Mouse (Mus musculus) monocyte, adult 5-6 weeks (primary cell): ENCODE measurements around the gene Polrmt. TPM values are rescaled to one million over a fixed set of nuclear protein-coding genes. Genes with fewer than 3 reads are reported as not detected.

Experiments
- ATAC-seq: fragments of 153-309, 156-312 bp; replicated peaks from 2 replicates; pipeline ENCODE4 v1.8.0; 2017; ENCODE audit warnings: mild to moderate bottlenecking; ENCODE audit not compliant: low TSS enrichment, insufficient number of reproducible peaks, severe bottlenecking, poor library complexity, low FRiP score
- total RNA-seq: library from RNA; stranded (forward); fragments of 200-1000, 200-491, 200-594 nt; gene quantifications from 3 replicates; pipeline ENCODE4 v1.2.3, GENCODE M21; 2017

Polrmt gene
- total RNA-seq, 1 experiment from 2014 or later: 10.4 TPM

DNA sequence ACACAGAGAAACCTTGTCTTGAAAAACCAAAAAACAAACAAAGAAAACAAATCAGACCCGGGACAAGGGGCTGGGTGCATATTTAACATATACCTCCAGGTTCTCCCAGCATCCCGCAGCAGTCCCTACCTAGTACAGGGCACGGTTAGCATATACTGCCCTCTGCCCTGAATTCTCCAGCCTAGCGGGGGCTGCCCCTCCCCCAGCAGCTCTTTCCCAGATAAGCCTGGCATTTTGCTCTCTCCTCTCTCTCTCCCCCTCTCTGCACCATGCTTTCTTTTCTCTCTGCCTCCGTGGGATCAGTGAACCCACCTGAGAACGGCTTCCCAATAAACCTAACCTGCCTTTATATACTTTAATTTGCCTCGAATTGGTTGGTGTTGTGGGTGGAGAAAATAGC, 45.7 kb downstream of the Polrmt start:
- ATAC-seq: no peak

DNA sequence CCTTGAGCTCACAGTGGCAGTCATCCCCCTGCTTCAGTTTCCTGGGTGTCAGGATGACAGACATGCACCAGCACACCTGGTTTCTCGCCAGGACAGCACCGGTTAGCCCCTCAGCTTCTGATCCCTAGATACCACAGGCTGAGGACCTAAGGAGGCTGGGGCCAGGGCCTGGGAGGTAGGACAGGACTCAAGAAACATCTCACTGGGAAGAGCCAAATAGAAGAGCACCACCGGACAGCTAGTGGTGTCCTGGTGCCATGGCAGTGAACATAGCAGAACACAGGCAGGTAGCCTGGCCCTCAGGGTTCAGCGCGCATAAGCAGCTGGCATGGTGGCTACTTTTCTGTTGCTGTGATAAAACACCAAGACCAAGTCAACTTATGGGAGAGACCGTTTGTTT, 47.9 kb downstream of the Polrmt start:
- ATAC-seq: no peak

DNA sequence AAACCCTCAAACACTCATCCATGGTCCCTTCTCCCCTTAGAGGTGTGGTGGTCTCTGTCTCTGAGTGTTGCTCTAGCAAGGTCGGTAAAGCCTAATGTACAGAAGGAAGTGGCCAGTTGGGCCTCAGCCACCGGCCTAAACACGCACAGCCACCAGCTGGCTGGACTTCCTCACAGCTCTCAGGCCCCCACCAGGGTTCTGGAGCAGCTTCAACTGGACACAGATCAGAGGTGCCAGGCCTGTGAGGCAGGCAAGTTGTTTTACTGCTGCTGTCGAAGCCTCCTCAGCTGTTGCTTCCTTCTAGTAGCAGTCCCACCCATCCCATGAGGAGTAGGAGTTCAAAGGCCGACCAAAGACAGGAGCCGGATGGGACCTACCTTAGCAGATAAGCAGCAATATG, 48.5 kb downstream of the Polrmt start:
- no peak for ATAC-seq

DNA sequence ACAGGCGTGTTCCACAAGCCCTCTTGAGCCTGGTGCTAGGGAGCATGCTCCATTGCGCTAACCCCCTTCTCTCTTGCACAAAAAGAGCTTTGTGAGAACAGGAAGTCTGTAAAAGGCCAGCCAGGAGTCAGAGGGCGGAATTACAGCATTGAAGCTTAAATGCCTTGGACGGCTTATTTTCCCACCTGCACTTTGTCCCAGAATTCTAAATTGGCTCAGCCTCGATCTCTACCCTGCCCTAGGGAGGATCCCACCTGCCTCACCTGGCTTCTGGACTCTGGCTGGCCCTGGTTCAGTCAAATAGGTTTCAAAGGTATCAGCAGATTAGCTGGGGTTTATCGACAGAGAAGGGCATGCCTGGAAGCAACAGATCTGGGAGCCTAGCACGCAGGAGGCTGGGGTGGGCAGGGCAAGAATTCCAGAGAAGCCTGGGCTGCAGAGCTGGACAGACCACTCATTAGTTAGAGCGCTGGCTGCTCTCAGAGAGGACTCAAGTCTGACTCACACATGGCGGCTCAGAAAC, 50.2 kb downstream of the Polrmt start:
- ATAC-seq: no peak; the same call in 1 of the 2 replicates

DNA sequence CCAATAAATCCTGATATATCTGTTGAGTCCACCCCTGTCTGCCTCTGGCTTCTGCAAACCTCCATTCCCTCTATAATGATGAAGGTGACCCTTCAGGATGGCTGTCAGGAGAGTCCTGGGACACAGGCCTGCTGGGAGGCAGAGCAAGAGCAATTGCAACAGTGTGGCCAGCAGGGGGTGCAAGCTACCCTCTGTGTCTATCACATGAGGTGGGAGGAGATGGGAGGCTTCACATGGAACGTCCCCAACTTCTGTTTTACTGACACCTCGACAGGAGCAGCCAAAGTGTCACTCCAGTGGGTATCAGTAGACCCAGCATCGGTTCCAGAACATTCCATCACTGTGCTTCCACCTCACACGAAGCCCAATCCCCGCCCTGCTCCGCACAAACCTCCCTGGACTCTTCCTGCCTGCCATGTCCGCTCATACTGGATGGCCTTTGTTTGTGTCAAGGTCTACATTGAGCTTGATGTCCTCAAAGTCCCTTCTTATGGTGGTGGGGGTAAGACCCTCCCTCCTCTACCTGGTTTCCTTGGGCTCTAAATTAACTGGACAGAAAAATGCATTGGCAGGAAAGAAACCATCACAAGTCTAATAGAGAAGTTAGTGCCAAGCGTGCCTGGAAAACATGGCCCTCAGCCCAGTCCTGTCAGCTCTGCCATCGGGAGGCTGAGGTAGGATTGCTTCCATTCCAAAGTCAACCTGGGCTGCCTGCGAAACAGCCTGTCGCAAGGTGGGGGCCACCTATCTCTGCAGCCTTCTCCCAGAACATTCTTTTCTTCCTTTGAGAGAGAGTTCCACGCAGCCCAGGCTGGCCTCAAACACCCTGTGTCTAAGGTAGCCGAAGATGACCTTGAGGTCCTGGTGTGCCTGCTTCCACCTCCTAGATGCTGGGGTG, 50.9 kb downstream of the Polrmt start:
- peak; percentile 68 for ATAC-seq

GRCm38 (mm10) chr10:79694379-79694655, 52.1 kb downstream of the Polrmt start:
- ATAC-seq: no peak

GRCm38 (mm10) chr10:79693580-79694378, 52.6 kb downstream of the Polrmt start:
- no peak for ATAC-seq

GRCm38 (mm10) chr10:79691986-79692548, 54.3 kb downstream of the Polrmt start:
- no peak for ATAC-seq

DNA sequence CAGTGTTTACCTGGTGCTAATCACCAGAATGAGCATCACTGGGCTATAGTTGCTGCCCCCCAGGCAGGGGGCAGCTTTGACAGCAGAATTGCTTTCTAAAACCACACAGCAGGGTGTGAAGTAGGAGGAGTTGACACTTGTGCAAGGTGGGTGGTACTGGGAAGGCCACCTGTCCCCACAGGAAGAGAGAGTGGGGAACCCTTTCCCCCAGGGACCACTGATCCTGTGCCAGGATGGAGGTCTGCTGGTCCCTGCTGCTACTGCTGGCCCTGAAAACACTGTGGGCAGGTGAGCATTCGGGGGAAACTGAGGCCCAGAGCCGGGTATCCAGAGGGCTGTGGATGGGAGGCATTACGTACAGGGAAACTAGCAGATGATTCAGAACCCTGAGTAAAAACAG, 57.2 kb downstream of the Polrmt start:
- ATAC-seq: no peak

- ATAC-seq: no peak
Measured at GRCm38 (mm10) chr10:79688720-79689119, 57.7 kb downstream of the Polrmt start, which contains the start of gene Gzmm. Gene Gzmm, plus strand, starts transcription at chr10:79689020.

GRCm38 (mm10) chr10:79687513-79687912, 58.9 kb downstream of the Polrmt start:
- no peak for ATAC-seq

- ATAC-seq: no peak
Measured at GRCm38 (mm10) chr10:79686691-79687090, 59.7 kb downstream of the Polrmt start.

DNA sequence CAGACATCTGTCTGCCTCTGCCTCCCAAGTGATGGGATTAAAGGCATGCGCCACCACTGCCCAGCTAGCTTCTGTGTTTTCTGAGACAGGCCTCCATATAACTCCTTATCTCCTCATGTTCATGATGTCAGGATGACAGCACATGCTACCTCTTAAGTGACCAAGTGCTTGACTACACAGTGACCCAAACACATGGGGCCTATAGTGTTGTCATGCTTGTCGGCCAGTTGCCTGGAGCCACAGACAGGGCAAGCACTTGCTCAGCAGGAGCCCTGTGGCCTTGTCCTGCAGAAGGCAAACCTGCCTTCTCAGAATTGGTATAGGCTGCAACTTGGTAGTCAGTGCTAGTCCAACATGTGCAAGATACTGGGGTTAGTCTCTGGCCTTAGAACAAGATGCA, 60.2 kb downstream of the Polrmt start:
- no peak for ATAC-seq

Other genes with a start within 250 kb of the Polrmt start
- gene Plpp2, start 212.8 kb downstream of the Polrmt start, total RNA-seq: 3.1 to 4.3 TPM (median 3.3 TPM) in 3 replicates
- 10.0 to 20.6 TPM (median 14.6 TPM) in 3 replicates for gene Mier2, start 191.4 kb downstream of the Polrmt start, total RNA-seq
- not detected in 3 replicates for gene Theg, start 159.2 kb downstream of the Polrmt start, total RNA-seq
- not detected in 3 replicates for gene C2cd4c, start 132.6 kb downstream of the Polrmt start, total RNA-seq
- gene Shc2, start 108.7 kb downstream of the Polrmt start, total RNA-seq: not detected in 3 replicates
- gene Odf3l2, start 100.8 kb downstream of the Polrmt start, total RNA-seq: not detected in 3 replicates
- gene Madcam1, start 82.0 kb downstream of the Polrmt start, total RNA-seq: not detected in 3 replicates
- gene Tpgs1, start 77.2 kb downstream of the Polrmt start, total RNA-seq: 8.9 to 28.4 TPM (median 25.4 TPM) in 3 replicates
- gene Cdc34, start 64.4 kb downstream of the Polrmt start, total RNA-seq: 76.0 to 109 TPM (median 89.7 TPM) in 3 replicates
- gene Gzmm, start 57.6 kb downstream of the Polrmt start, total RNA-seq: 0.29 to 17.0 TPM (median 3.0 TPM) in 3 replicates
- gene Bsg, start 42.1 kb downstream of the Polrmt start, total RNA-seq: 158 to 185 TPM (median 179 TPM) in 3 replicates
- not detected in 3 replicates for gene Hcn2, start 29.9 kb downstream of the Polrmt start, total RNA-seq
- gene Fgf22, start 8.5 kb upstream of the Polrmt start, total RNA-seq: not detected in 3 replicates
- 3.5 to 18.0 TPM (median 8.8 TPM) in 3 replicates for gene Rnf126, start 20.4 kb upstream of the Polrmt start, total RNA-seq
- gene Fstl3, start 30.7 kb upstream of the Polrmt start, total RNA-seq: 1.3 to 3.3 TPM (median 2.0 TPM) in 3 replicates
- gene Prss57, start 44.4 kb upstream of the Polrmt start, total RNA-seq: 0.21 to 2.1 TPM in 2 of 3 replicates, not detected in the other
- gene Palm, start 47.0 kb upstream of the Polrmt start, total RNA-seq: 21.3 to 30.9 TPM (median 27.0 TPM) in 3 replicates
- not detected in 3 replicates for gene Misp, start 74.4 kb upstream of the Polrmt start, total RNA-seq
- gene Ptbp1, start 107.8 kb upstream of the Polrmt start, total RNA-seq: 55.7 to 124 TPM (median 78.8 TPM) in 3 replicates
- gene Prtn3, start 127.9 kb upstream of the Polrmt start, total RNA-seq: not detected in 3 replicates
- 0.95 TPM in 1 of 3 replicates, not detected in the others for gene Plppr3, start 128.1 kb upstream of the Polrmt start, total RNA-seq
- not detected in 3 replicates for gene Elane, start 139.7 kb upstream of the Polrmt start, total RNA-seq
- gene Cfd, start 144.3 kb upstream of the Polrmt start, total RNA-seq: not detected in 3 replicates
- 13.3 to 16.8 TPM (median 13.3 TPM) in 3 replicates for gene Med16, start 162.3 kb upstream of the Polrmt start, total RNA-seq
- gene Gm26602, start 164.3 kb upstream of the Polrmt start, total RNA-seq: not detected in 3 replicates
- 0.39 TPM in 1 of 3 replicates, not detected in the others for gene Kiss1r, start 170.4 kb upstream of the Polrmt start, total RNA-seq
- 23.4 to 53.8 TPM (median 35.4 TPM) in 3 replicates for gene R3hdm4, start 174.6 kb upstream of the Polrmt start, total RNA-seq
- gene Arid3a, start 180.5 kb upstream of the Polrmt start, total RNA-seq: 35.3 to 38.9 TPM (median 36.8 TPM) in 3 replicates
- gene Wdr18, start 213.6 kb upstream of the Polrmt start, total RNA-seq: 7.8 to 14.2 TPM (median 8.8 TPM) in 3 replicates
- gene Grin3b, start 224.1 kb upstream of the Polrmt start, total RNA-seq: not detected in 3 replicates
- 49.0 to 80.6 TPM (median 59.1 TPM) in 3 replicates for gene Tmem259, start 237.7 kb upstream of the Polrmt start, total RNA-seq
- gene Cnn2, start 242.0 kb upstream of the Polrmt start, total RNA-seq: 210 to 295 TPM (median 228 TPM) in 3 replicates
- 33.6 to 53.0 TPM (median 45.9 TPM) in 3 replicates for gene Abca7, start 249.9 kb upstream of the Polrmt start, total RNA-seq